Mouse (Mus musculus) frontal cortex, postnatal 36 days (tissue): Measurements from ENCODE around the gene Hras.
A peak's percentile ranks its signal among the peaks of the same experiment; 100 is the strongest.

Experiments
- DNase-seq, 2 experiments: peaks; one replicate each; pipeline ENCODE4 v3.0.0; 2022; ENCODE audit warnings: low spot score in 2 of 2

The Hras gene

DNA sequence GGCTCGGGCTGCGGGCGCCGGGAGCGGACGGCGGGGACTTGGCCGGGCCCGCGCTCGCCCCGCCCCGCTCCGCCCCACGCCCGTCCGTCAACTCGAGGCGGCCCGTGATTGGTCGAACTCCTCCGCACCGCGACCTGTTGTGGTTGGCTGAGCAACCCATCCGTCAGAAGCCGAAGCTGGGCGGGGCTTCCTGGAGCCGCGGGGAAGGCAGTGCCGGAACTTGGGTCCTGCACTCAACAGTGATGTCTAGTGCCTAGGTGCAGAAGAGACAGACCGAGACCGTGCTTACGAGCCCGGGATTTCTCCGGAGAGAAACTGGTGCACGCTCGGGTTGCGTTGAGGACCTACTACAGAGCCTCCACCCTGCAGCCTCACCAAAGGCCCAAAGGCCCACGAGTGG, at the start of gene Hras, which contains the start of gene Lrrc56:
Hras (minus strand) TSS at position 58 of the 400 bp plus-strand sequence.
Lrrc56 (plus strand) TSS at position 210 of the 400 bp plus-strand sequence.
- DNase-seq = peak; percentile 97

DNA sequence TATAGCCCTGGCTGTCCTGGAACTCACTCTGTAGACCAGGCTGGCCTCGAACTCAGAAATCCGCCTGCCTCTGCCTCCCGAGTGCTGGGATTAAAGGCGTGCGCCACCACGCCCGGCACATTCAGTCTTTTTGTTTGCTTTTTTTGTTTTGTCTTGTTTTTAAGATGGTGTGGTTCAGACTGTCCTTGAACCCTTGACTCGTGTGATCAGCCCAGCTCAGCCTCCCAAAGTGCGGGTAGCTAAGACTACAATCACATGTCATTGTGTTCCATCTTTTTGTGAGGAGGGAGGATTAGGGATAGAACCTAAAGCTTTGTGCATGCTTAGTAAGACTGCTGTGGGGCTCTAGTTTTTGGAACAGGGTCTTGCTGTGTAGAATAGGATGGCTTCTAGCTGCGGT, 37.7 kb upstream of the Hras start:
- no peak for DNase-seq

DNA sequence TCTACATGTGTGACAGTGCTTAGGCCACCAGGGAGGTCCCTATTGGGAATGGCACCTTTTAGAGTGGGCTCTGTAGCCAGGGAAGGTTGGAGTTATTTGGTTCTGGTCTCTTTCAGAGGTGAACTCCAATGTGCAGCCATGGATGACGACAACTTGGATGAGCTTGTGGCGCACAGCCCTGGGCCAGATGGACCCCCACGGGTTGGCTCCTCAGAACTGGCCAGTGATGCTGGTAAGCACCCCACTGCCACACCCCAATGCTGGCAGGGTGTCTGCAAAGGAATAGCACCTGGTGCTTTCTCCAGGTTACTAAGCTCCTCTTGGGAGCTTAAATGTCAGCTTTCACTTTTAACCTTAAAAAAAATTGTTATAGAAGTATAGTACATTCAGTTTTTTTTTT, 37.3 kb upstream of the Hras start:
- DNase-seq = no peak

DNA sequence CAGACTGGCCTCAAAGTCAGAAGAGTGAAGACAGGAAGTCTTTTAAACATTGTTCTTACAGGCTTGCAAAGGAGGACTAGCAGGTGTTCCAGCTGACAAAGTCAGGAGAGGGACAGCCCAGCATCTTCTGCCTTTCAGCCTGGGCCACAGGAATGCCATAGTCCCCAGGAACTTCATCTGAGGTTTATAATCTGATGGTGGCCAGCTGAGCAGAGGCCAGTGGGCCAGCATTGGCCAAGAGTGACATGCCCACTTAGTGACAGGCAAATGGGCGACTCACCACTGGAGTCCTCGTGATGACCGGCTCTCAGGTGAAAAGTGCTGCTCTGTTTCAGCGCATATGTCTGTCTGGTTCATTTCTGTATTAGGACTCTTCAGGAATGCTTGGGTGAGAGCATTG, 36.8 kb upstream of the Hras start:
- DNase-seq = no peak

DNA sequence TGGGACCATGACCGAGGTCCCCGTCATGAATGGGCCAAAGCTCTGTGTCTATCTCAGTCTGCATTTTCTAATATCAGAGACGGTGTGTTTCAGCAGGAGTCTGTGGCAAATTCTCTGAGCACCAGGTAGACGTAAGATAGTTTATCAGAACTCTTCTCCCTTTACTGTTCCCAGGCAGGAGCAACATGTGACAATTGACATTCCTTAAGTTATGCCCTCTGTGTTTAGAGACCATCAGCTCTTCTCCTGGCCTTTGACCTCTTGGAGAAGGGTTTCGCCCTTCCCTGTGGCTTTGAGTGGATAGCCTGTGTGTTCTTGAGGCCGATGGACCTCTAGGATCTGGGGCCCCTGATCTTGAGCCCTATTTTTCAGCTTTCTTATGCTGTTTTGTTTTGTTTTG, 35.9 kb upstream of the Hras start:
- no peak for DNase-seq

DNA sequence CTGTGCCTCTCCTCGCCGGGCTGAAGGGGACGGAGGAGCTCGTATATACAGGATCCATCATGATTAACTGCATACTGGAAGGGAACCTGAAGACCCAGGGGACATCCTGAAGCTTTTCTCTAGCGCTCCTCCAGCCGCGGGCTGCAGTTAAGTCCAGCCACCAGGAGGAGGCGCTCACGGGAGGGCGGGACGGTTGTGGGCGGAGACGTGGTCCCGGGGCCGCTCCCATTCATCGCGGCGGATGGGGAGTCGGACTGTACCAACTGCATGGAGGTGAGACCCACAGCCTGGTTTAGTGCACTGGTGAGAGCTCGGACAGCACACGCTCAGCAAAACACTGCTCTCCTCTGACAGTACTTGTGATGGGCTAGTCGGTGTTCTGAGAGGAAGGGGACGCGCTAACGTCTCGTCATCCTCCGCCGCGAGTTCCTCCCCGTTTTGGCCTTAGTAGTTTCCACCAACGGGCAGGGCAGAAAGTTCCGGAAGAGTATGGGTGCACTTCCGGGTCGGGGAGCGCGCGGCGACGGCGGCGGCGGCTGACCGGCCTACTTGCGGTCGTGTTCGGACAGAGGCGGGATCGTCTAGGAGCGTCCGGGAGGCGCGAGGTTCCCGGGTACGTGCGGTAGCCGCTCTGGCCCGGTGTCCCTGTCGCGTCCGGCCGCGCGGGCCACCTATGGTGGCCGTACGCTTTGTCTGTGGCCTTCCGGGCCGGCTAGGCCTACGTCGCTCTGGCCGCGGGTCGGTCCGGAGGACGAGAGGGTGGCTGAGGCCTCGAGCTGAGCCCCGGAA, 34.7 kb upstream of the Hras start, which contains the start of gene Phrf1:
Phrf1 (plus strand) TSS at position 506 of the 789 bp plus-strand sequence.
- peak; percentile 91 to 95 for DNase-seq

DNA sequence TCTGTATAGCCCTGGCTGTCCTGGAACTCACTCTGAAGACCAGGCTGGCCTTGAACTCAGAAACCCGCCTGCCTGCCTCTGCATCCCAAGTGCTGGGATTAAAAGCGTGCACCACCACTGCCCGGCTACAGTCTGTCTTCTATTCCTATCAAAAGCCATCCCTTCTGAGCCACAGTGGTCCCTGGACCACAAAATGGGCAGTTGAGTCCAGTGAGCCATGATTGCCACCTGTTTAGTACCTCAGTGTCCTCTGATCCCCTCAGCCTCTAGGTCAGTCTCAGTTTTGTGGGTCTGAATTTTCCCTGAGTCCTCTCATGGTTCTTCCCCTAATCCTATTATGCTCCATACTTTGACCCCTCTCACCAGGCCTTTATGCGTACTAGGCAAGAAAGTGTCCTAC, 34.0 kb upstream of the Hras start:
- DNase-seq = no peak

DNA sequence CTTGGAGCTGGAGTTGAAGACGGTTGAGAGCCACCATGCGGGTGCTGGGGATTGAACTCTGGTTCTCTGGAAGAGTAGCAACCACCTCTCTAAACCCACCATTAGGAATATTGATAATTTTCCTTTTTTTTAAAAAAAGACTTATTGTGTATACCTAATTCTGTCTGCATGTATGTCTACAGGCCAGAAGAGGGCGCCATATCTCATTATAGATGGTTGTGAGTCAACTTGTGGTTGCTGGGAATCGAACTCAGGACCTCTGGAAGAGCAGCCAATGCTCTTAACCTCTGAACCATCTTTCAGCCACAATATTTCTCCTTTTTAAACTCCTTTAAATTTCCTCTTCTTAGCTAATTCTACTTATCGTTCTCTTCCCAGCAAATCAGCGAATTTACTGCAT, 32.7 kb upstream of the Hras start:
- no peak for DNase-seq

DNA sequence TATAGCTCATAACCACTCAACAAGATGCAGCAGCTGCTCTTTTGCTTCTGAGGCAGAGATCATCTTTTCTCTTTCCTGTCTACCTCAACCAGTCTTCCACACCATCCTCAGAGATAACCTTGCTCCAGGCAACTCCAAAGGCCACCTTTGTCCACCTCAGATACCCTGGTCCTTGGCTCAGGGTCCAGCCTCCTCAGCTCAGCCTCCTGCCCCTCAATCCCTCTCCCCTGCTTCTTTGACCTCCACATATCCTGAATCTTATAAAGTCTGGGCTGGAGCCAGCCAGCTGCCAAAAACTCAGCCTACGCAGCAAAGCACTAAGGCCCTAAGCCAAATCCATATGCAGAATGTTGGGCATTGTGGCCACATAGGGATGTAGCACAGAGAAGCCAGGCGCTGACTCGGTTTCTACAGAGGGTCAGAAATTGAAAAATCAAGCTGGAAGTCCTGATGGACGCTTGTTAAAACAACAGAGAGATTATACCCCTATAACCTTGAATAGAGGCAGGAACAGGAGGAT, 29.0 kb upstream of the Hras start:
- DNase-seq = no peak

DNA sequence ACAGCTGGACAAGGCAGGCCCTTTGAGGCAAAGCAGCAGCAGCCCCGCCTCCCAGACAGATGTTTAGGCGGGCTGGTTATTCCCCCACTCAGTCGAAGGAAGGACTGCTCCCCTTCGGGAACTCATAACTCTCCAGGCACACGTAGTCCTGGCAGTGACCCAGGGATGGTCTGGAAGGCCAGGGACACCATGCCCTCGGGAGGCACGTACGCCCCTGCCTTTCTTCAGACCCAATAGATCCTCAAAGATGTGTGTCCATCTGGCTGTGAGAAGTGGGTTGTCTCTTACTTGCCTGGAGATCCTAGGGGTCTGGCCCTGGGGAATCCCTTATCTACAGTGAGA, 28.3 kb upstream of the Hras start:
- no peak for DNase-seq

DNA sequence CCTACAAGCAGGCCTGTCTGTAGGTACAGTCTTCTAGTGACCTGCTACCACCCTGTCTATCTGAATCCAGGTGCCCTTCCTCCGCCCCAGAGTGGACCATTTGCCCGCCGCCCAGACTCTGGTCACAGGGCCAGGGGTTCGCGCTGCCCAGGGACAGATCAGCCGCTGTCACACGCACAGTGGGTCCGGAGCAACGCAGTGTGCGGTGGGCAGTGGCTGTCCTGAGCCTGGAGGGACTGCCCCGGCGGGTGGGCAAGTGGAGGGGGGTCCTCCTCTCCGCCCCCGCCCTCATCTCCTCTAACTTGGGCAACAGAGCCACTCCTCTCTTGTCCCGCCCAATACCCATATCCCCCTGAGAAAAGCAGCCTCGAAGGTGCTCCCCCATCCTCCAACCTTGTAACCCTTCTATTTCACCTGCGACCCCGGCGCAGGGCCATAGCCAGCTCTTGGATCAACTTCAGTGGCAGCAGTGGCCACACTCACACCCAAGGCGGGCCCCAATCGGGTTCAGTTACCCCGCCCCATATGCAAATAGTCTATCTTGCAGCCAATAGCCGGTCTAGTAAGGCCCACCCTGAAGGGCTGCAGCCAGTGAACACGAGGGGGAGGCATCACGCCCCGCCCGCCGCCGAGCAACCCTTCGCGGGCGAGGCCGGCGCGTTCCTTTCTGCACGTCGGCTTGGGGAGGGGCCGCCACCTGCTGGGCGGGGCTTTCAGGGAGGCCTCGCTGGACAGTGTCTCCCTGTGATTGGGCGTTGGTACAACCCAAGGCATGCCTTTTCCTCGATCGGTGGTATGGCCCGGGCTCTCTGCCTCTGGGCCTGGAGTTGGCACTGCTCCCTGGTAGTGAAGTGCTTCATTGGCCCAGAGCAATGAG, 27.7 kb upstream of the Hras start:
- peak; percentile 87 to 92 for DNase-seq

DNA sequence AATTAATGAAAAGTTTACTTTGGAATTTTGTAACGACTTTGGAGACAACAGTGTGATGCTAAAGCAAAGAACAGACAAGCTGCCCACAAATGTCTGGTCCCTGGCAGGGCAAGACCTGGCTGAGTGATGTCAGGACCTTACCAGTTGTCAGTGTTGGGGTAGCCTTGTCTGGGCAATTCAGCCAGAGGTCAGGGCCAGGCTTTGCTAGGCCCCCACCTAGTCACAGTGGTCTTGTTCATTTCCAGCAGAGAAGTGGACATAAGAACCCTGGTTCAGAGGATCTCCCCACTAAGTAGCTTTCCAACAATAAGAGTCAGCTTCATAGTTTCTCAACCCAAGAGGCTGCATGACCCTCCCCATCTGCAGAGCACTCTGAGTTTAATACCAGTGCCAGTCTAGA, 26.6 kb upstream of the Hras start:
- DNase-seq = no peak

DNA sequence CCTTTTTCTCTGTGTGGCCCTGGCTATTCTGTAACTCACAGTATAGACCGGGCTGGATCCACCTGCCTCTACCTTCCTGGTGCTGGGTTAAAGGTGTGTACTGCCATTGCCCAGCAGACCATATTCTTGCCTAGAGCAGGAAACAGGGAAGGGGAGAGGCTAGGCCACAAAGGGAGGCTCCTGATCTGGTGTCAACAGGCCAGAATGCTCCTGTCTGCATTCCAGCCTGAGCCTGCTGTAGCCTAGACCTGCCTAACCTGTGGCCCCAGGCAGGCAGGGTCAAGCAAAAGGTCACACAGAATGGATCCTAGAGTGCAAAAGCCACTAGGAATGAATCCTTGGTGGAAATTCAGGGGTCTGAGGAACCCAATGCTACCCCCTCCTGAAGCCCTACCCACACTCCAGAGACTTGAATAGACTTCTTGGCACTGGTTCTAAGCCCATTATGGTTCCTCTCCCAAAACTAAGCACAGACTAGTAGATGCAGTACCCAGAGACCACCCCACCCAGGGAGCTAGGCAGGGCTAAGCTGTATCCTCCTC, 25.8 kb upstream of the Hras start:
- DNase-seq = no peak

DNA sequence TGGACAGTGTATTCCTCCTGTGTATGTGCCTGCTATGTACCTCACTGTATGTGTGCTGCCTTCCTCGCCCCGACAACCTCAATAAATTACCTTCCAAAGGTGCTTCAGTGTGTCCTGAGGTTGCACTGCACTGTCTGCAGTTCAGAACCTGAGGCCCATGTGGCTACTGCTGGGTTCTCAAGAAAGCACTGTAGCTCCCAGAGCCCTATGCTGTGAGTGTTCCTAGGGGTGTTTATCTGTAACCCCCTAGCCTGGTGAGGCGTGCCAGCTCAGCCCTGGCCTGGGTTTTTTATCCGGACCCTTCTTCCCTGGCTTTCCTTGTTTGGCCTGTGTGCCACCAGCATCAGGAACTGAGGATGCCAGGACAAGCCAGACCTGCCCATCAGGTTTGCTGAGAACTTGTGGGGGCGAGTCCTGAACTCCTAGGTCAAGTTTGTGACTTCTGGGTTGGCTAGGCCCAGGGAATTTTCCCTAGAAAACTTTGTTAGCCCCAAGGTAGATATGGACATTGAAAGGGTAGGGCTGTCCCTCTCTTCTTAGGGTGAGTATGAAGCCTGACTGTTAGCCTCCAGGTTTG, 24.8 kb upstream of the Hras start:
- no peak for DNase-seq

DNA sequence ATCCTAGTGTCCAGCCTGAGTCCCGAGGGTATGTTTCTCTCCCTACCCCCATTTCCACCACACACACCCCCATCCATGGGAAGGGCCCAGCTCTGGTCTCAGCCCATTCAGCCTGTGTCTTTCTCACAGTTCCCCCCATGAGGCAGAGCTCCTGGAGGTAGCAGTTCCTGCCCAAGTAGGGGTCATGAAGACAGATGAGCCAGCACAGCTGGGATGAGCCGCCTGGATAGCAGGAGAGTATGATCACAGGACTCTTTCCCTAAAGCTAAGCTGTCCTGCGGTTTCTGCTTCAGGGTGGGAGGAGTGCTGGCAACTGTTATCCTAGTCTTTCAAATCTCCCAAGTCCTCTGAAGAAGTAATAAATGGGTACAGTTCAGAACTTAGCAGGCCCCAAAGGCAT, 24.3 kb upstream of the Hras start:
- no peak for DNase-seq

DNA sequence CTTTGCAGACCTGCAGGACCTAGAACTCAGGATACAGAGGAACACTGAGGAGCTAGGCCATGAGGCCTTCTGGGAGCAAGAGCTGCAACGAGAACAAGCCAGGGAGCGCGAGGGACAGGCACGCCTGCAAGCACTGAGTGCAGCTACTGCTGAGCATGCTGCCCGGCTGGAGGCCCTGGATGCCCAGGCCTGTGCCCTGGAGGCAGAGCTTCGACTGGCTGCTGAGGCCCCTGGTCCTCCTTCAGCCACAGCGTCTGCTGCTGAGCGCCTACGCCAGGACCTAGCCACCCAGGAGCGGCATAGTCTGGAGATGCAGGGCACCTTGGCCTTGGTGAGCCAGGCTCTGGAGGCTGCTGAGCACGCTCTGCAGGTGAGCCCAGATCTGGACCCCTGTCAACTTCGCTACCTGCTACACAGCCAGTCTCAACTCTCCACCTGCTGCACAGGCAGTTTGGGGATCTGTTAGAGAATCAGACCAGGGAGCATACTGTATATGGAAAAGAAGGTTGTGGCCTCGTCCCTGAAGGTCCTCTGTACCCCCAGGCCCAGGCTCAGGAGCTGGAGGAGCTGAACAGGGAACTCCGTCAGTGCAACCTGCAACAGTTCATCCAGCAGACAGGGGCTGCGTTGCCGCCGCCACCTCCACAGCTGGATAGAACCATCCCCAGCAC, 23.7 kb upstream of the Hras start:
- no peak for DNase-seq

DNA sequence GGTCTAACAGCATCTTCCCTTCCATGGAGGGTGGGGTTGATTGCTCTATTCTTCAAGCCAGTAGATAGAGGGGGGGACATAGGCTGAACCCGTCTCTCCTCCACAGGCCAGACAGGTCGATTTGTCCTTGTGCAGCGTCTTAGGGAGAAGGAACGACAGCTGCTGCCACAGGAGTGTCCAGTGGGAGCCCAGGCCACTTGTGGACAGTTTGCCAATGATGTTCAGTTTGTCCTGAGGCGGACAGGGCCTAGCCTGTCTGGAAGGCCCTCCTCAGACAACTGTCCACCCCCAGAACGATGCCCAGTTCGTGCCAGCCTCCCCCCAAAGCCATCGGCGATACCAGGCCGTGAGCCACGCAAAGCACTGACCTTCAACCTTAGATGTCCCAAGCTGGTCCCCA, 23.1 kb upstream of the Hras start:
- DNase-seq = no peak

DNA sequence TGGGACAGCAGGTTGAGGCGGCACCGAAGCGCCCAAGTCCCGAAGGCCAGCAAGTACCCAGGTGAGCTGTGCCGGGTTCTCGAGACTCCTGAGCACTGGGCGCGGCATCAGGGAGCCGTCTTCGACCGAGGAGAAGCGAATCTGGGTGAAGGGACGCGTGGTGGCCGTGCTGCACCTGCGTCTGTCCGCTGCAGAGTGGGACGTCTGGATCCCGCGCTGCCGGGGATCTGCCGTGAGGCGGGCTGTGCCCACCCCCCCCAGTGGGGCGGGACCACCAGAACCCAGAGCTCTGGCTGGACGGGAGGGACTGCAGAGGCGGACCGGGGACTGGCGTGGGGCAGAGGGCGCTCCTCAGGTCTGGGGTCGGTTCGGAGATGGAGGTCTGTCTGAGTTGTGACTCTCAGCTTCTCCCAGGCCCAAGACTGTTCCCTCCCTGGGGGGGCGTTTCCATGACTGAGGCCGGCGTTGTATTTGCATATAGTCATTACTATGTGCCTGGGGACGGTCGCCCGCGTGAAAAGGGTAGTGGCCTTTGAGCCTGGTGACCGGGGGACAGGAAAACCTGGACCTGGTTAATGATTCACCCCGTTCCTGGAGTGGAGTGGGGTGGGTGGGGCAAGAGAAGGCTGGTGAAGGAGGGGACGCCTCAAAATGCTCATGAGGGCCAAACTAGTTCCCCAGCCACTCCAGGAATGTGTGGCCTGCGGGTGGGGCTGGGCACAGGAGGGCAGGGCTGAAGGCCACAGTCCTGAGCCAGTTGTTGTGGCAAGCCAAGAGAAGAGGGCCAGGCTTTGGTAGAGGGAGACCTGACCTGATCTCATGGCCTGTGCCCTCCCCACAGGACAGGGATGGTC, 22.3 kb upstream of the Hras start:
- DNase-seq = no peak

DNA sequence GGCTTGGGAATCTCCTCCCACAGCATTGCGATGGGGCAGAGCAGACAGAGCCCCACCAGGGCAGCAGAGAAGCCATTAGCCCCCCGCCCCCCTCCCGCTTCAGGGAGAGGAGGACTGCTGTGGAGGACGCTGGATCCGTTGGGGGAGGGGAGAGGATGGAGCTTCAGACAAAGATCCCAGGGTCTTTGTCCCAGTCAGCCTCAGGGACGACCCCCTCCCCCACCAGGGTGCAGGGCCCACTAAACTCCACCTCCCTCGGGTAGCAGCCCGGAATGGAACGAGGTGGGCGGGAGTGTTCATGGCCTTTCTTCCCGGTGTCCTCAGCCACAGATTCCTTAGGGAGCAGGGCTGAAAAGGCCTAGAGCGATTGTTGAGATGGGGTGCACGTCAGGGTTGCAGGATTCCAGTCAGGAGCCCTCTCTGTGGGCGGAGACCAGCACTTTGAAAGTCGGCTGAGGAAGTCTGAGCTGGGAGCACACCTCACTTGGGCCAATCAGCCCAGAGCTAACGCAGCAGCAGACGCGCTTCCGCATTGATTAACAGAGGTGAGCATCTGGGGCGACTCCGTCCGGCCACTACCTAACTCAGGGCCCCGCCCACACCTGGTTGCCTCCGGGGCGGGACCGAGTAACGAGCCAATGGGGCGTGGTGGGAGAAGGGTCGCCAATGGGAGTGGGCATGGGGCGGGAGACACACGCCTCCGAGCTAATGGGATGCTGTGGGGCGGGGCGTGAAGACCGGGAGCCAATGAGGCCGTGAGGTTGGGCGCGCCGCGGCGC, 21.5 kb upstream of the Hras start, which contains the start of gene Rassf7:
Rassf7 (plus strand) TSS at position 760 of the 779 bp plus-strand sequence.
- peak; percentile 61 to 72 for DNase-seq

DNA sequence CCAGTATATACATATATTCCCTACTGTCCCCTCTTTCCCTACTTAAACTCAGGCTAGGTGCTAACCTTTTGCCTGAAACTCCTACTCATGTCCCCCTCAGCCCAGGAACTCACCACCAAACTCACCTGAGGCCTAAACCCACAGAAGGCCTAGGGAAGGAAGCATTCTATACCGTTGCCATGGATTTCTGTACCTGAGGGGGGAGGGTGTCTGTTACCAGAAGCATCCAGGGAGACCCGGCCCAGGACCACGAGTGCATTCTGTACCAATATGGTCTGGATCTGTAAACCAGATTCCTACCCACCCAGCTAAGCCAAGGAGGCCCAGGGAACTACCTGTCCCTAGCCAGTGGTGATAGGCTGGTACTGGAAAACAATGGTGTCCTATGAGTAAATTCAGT, 20.5 kb upstream of the Hras start:
- no peak for DNase-seq
